Mouse (Mus musculus): ENCODE data around the gene Kcnab3. TPM values are rescaled to one million over a fixed set of nuclear protein-coding genes. Genes with fewer than 3 reads are reported as not detected.
"Not testable (repeated sequence)": the region's sequence is repeated elsewhere in the genome, so short reads cannot be mapped to it uniquely, and the experiment has no call there.

The Kcnab3 gene
- total RNA-seq (2021), result 10 to 100 TPM; 21.4 to 21.8 TPM

- peak; percentile 73 to 77 for DNase-seq
Measured at GRCm38 (mm10) chr11:69325628-69326407, at the start of gene Kcnab3. Gene Kcnab3 (plus strand): TSS chr11:69326258.

GRCm38 (mm10) chr11:69277267-69277666 is 48.8 kb upstream of the Kcnab3 start:
- no peak for DNase-seq

DNA sequence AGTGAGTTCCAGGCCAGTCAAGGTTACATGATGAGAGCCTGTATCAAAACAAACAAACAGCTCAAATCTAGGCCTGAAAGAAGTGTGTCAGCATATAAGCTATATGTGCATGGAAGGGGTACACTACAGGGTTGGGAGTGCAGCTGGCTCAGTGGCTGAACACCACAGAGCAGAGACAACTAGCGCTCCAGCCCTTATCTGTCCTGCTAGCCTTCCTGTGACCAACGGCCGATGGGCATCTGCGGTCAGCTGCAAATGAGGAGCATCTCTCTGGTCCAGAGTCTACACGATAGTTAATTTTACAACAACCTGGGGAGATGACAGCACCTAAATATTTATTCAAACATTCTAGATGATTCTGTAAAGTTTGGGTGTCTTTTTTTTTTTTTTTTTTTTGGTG is 34.9 kb upstream of the Kcnab3 start:
- no peak for DNase-seq

- DNase-seq, result no peak
Measured at GRCm38 (mm10) chr11:69295286-69295685, 30.8 kb upstream of the Kcnab3 start.

DNA sequence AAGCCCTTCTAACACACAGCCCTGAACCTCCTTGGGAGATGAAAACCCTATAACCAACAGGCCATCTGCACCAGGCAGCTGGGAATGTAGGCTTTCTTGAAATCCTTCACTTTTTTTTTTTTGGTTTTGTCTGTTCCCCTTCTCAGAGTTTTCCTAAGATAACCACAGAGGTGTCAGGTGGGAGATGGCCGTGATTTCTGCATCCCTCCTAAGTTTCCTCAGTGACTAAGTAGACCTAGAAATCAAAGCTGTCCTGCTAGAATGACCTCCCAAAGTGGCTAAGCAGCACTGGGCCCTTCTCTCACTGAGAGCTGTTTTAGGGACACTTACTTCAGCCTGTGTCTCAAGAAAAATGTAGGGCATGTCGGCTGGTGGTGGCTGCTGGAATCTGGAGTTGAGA is 28.3 kb upstream of the Kcnab3 start:
- no peak for DNase-seq

DNA sequence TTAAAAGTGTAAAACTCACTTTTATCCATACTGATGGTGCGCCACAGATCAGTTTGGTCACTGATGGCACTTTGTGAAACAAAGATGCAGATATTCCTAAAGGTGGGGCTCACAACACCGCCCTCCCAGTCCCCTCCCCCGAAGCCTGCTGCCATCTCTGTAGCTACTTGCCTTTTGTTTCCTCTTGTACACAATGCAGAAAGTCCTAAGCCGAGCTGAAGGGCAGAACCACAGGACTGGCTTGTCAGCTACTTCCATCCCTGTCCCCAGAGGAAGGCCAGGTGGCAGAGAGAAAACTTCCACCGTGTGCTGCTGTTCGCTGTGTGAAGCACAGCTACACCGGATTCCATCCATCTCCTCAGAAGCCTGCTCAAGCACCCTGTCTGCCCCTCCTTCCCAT is 27.8 kb upstream of the Kcnab3 start:
- no peak for DNase-seq

- DNase-seq, result no peak
Measured at GRCm38 (mm10) chr11:69302817-69303216, 23.2 kb upstream of the Kcnab3 start.

DNA sequence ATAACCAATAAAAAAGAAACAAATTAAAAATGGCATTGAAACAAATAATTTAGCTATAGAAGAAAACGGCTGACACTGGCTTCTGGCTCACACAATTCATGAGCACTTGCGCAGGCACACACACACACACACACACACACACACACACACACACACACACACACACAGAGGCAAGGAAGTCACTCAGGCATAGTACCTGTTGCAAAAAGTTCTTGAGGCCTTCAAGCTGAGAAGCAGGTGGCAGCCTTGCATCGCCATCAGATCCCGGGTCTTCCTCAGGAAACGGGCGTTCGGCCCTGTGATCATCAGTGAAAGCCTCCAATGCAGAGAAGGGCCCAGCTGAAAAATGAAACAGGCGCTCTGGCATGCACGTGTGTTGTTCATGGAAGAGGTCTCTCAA is 20.8 kb upstream of the Kcnab3 start:
- no peak for DNase-seq

DNA sequence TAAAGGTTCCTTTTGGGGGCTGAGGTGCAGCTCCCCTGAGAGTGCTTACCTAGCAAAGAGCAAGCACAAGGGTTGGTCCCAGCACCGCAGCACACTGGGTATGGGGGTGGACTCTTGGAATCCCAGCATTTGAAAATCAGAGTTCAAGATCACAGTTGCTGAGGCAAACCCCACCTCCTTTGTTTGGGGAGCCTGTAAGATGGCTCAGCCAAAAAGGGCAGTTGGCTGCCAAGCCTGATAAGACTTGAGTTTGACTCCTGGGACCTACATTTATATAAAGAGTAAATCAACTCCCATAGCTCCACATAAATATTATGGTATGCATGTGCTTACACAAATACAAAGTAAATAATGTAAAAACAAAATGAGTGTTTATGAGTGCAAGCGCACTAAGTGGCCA is 20.0 kb upstream of the Kcnab3 start:
- no peak for DNase-seq

DNA sequence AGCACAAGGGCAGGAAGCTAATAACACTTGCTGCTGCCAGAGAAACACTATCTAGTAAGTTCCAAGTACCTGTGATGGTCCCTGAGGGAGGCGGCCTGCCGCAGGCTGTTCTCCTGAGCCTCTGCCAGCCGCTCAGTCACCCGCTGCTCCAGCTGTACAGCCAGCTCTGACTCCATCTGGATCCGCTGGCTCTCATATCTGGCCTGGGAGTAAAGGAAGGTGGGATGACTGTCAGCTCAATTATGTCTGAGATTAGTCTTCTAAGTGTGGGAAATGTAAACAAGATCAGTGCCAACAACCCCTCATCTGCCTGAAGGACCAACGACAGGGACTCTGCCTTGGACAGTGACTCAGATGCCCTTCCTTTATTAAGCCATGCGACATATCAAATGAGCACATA is 14.8 kb upstream of the Kcnab3 start:
- DNase-seq, result no peak

DNA sequence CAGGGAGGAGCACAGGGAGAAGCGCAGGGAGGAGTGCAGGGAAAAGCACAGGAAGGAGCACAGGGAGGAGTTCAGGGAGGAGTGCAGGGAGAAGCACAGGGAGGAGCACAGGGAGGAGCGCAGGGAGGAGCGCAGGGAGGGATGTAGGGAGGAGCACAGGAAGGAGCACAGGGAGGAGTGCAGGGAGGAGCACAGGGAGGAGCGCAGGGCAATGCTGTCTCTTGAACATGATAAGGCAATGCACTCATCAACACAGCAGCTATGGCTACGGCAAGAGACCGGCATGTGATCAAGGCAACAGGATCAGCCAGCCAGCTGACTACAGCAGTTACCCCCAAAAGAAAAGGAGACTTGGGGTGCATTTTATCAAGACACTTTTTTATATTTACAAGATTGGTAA is 9.7 kb upstream of the Kcnab3 start:
- no peak for DNase-seq

GRCm38 (mm10) chr11:69318000-69318399 is 8.1 kb upstream of the Kcnab3 start:
- not testable (repeated sequence) for DNase-seq

GRCm38 (mm10) chr11:69321580-69321979 is 4.5 kb upstream of the Kcnab3 start:
- no peak for DNase-seq

- no peak for DNase-seq
Measured at GRCm38 (mm10) chr11:69322010-69322409, 4.0 kb upstream of the Kcnab3 start.

DNA sequence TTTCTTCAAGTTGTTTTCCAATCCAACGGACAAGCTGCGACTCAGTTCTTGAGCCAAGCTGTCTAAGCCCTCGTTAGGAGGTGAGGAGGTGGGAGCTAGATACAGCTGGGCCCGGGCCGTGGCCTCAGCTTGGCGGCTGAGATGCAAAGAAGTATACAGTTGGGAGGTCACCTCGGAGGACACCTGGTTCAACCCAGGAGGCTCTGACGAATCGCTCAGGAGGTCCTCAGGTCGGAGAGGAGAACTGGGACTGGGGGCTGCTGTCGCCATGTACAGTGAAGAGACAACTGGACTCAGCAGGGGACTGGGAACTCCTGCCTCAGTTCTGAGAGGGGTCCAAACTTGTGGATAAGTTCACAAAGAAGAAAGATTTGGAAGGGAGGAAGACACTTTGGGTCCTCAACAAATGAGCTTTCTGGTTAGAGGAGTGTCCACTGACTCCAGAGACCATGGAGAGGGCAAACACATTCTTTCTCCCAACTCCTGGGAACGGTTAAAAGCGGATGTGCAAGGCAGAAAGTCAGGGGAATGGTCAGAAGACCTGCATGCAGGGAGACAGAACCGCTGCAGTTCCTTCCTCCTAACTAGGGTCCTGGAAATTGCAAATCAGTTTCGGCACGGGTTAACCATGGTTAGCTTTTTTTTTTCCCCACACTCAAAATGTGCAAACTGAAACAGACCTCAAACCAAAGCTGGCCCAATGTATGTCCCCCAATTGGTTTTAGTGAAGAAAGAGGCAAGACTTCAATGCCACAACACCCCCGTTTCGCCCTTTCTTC is 3.2 kb upstream of the Kcnab3 start:
- DNase-seq, result no peak

DNA sequence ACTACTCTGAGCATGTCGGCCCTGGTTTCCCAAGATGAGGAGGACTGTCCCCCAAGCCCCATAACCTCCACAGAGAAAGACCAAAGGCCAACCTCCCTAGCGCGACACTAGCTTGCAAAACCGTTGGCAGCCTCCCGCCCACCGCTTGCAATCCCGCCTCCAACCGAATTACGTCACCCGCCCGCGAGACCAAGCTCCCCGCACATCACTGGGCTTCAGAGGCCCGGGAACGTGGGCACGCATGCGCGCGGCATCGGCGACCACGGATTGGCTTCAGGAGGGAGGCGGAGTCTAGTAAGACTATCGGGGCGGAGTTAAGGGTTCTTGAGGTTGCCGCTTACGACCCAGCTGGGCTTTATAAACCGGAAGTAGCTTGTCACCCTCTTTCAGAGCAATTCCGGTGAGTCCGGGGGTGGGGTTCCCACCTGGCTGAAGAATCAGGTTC is 2.4 kb upstream of the Kcnab3 start, which contains the start of the genes Cntrob and Trappc1:
Gene Cntrob (minus strand): TSS at position 109 of the 445 bp plus-strand sequence.
Gene Trappc1 (plus strand): TSS at position 314 of the 445 bp plus-strand sequence.
- DNase-seq, result peak; percentile 98

GRCm38 (mm10) chr11:69324749-69325148 is 1.3 kb upstream of the Kcnab3 start:
- DNase-seq, result no peak

DNA sequence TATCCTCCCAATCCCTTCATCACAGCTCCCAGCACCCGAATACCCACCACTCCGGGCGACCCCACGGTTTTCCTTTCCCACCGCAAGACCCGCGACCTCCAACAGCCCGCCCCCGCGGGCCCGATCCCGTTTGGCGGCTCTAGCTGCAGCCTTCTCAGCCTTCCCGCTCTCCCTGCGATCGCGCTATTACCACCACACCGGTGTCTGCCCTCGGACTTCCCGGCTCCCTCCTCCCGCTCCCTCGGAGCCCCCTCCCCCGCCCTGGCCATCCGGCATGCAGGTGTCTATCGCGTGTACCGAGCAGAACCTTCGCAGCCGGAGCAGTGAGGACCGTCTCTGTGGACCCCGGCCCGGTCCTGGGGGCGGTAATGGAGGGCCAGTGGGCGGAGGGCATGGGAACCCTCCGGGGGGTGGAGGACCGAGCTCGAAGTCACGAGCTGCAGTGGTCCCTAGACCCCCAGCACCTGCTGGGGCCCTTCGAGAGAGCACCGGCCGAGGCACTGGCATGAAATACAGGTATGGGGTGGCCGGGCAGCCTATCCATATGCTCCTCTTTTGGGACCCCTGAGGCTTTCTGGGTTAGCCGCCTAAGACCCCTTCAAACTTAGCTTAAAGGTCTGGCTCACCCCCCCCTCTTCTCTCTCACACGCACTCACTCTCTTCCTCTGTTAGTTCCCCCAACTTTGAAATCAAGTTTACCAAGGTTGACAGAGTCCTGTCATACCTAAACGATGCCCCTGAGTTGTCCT is 524 bp downstream of the Kcnab3 start:
- DNase-seq, result peak in 1 of 2 experiments; percentile 30

DNA sequence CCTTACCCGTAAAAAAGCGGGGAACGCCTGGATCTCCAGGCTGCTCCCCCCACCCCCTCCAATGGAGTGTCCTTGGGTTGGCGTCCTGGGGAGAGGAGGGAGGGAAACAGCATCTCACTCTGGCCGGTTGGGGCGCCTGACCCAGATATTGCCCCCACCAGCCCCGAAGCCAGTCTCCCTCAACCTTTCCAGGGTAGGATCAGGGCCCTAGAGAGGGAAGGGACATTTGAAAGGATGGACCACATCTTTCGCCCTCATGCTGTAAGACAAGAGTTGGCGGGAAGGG is 1.0 kb downstream of the Kcnab3 start:
- DNase-seq, result no peak

DNA sequence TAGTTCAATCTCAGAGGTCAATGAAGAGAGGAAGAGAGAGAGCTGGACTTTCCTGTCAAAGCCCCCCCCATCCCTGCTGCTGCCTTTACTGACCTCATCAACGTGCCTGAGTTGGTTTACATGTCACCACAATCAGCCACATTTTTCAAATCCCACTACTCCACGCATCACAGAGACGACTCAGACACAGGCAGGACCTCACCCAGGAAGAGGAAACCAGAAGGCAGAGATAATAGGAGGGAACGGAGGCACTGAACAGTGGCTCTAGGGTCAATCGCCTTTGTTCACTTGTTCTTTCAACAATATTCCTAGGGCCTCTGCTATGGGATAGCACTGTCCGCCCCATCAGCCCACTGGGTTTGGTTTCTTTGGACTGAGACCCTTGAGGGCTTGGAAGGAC is 1.6 kb downstream of the Kcnab3 start:
- no peak for DNase-seq

- DNase-seq, result no peak
Measured at GRCm38 (mm10) chr11:69328517-69328916, 2.5 kb downstream of the Kcnab3 start.

GRCm38 (mm10) chr11:69331152-69331551 is 5.1 kb downstream of the Kcnab3 start:
- no peak for DNase-seq

DNA sequence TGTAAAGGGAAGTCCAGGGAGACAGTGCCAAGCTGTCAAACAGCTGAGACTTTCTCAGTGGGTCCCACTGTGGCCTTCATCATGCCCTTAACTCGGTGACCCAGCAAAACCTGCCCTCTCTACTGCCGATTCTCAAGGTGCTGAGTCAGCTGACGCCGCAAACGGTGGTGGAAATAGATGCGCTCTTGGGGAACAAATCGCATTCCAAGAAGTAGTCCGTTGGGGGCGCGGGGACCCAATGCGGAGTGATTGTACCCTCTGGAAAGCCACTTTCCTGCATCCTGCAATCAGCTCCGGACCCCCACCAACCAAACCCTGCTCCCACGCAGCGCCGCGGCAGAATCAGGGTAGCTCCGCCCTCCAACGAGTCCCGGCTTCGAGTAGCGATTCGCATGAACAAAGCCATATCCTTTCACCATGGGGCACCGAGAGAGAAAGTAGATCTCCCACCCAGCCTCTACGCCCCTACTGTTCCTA is 5.9 kb downstream of the Kcnab3 start:
- peak; percentile 73 to 83 for DNase-seq
